Mouse (Mus musculus): Measurements from ENCODE around the gene Ppm1b.

DNA sequence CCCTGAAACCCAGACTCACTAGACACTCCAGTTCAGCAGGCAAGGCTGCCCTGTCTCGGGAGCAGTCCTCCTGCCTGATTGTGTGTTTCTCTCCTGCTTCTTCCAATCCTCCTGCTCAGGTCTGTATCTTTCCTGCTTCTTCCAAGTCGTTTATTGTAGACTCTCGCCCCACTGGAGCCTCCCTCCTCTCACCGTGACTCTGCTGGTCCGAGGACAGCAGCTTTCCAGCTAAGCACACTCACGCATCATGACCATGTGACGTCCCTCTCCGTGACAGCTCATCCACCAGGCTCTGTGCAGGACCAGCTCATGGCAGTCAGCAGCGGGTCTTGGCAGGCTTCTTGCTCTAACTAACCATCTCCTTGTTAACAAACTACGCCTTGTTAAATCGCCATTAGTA is 77.5 kb downstream of the Ppm1b start:
- TF ChIP-seq FLI1 (IDR thresholded peaks at IDR 0.05; ENCODE audit: low read length) (no peak), GATA1 (IDR thresholded peaks at IDR 0.05; ENCODE audit: borderline replicate concordance, low read length) (no peak)
